Mouse (Mus musculus): ENCODE data around the gene Ripor2.
"Not testable (repeated sequence)": the region's sequence is repeated elsewhere in the genome, so short reads cannot be mapped to it uniquely, and the experiment has no call there.

Gene Ripor2

DNA sequence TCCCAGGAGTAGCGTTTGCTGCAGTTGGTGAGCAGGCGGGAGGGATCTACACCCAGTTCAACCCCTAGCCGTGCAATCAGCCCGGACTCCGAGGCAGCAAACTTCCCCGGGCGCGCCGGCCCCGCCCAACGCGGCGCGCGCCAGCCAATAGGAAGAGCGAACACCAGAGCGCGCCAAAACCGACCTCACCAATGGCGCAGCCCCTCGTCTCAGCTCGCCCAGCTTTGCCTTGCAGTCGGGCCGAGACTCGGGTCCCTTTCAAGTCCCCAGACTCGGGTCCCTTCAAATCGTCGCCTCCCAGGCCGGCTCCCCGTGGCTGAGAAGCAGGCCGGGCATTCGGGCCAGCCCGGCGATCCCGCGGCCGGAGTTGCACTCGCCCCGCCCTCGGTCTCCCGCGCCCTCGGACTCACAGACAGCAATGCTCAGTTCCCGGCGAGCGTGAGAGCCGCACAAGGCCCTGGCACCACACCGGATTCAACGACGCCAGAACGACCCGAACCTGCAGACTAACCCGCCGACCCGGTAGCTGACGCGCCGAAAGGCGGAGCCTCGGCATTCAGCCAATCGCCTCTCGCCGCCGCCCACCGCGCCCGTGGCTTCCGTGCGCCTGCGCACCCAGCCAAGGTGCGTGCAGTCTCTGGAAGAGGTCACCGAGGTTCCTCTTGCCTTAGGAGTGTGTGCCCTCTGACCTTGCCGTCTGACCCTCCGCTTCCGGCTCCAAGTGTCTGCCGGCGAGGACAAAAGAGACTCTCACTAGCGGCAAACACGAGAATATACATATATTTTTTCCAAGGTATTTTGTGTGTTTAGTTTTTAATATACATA, 179.6 kb downstream of the Ripor2 start, which contains the start of gene Gmnn:
TSS of gene Gmnn (minus strand) at position 521 of the 825 bp plus-strand sequence.
- DNase-seq (ENCODE audit: low spot score), result peak; percentile 73

DNA sequence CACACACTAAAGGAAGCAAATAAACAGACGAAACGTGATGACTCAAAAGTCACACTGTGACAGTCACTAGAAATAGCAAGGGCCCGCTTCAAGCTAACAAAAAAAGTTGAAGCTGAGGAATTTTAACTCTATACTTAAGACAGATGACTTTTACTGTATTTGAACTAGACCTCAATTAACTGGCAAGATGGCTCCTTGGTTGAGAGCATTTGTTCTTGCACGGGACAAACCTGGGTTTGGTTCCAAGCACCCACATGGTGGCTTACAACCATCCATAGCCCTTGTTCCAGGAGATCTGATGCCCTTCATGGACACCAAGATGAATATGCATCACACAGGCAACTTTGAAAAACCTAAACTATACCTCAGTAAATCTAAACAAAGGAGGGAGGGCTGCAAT, 180.3 kb downstream of the Ripor2 start:
- no peak for DNase-seq (ENCODE audit: low spot score)

DNA sequence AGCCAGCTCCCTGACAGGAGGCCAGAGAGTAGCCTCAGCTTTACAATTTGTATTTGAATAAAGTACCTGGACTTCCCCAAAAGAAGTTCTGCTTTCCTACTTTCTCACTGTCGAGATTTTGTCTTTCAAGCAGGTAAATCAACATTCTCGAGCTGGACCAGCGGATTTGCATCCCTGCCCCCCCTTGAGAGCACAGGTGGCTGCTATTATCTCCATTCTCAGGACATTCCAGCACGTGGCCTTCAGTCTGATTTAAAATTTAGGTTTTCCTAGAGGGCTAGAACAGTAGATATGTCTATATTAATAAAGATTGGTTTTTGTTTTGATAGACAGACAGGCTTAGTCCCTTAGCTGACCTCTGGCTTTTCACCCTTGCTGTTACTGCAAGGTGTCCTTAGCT, 185.8 kb downstream of the Ripor2 start:
- DNase-seq (ENCODE audit: low spot score), result not testable (repeated sequence)

DNA sequence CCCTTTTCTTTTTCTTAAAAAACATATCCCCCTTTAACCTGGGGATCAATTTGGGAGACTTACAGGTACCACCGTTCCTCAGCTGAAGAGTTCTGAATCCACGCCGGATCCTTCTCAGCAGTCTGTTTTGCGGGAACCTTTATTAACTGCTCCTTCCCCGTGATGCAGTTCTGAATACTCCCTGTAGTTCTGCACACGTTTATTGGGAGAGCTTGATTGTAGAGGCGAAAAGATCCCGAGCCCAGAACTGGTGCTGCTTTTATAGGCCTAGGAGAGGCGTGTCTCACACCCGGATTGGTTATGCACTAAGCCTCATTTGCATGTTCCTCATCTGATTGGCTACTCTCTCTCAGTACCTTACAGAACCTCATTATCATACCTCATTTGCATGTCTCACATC, 189.5 kb downstream of the Ripor2 start:
- not testable (repeated sequence) for DNase-seq (ENCODE audit: low spot score)

DNA sequence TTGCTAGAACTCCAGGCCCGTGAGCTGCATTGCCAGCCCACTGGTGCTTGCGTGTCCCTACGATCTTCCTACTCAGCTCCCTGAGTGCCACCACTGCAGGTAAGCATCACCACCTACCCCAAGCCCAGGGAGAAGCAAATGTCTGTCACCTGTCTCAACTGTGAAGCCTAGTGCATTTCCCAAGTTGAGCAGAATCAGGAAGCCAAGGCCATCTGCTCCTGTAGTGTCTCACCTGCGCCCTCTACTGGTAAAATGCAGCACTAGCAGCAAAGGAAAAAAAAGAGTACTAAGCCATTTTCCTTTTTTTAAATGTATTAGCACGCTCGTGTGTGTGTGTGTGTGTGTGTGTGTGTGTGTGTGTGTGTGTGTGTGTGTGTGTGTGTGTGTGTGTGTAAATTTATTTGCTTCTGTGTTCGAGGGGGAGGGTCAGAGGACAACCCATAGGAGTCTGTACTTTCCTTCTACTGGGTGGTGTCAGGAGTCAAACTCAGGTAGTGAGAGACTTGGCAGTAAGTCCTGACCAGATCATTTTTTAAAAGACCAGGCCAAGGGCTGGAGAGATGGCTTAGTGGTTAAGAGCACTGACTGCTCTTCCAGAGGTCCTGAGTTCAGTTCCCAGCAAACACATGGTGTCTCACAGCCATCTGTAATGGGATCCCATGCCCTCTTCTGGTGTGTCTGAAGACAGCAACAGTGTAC, 194.3 kb downstream of the Ripor2 start:
- DNase-seq (ENCODE audit: low spot score), result peak; percentile 61

DNA sequence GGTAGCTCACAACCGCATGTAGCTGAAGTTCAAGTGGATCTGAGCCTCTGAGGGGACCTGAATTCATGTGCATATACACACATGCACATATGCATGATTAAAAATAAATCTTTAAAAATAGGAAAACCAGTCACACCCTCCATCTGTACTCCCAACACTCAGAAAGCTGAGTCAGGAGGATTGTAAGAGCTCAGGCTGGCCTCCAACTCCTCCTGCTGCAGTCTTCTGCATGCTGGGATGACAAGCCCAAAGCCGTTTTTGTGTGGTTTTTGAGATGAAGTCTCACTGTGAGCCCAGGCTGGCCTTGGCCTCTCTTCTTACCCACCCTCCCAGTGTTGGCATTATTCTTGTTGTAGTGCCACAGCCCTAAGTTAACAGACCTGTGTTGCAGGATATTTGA, 196.0 kb downstream of the Ripor2 start:
- DNase-seq (ENCODE audit: low spot score), result no peak

DNA sequence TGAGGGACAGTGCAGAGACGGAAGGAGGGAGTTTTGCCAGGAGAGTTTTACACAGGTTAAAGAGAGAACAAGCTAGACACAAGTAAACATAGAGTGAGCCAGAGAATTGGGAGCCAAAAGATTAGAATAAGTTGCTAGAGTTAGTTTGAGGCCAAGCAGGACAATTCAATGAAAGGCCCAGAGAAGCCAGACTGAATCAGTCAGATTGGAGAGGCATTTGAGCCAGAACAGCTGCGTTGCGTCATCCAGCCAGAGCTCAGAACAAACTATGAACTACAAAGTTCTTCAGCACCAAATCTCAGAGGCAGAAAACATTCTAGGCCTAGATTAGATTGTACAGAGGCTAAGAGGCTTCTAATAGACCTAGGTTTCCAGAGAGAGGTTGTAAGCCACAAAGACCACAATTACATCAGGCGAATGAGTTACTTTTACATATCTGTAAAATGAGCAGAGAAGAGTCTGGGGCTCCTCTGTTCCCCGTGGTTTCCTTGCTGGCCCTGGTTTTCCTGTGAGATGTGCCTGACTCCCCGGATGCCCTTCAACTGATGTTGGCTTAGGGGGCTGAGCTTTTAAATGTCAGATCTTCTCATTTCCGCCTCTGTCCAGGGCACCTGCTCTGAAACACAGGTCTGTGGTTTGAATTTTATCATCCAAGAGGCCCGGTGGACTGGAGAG, 196.9 kb downstream of the Ripor2 start:
- peak; percentile 47 for DNase-seq (ENCODE audit: low spot score)

DNA sequence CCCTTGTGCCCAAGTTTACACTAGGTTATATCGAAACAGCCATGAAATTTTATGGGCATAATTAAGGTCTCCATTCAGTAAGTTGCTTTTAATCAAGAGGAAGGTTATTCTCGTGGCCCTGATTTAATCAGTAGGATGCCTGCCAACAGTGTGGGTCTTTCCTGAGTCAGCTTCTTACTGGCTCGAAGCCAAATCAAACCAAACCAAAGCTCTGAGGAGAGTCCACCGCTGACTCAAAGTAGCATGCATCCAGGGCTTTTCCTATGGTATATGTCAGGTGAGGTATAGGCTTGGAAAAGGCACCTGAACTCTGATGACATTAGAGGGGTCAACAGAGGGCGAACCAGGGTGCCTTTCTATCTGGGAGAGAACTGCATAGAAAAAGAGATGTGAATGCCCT, 199.9 kb downstream of the Ripor2 start:
- no peak for DNase-seq (ENCODE audit: low spot score)

Data from adipocyte (in vitro differentiated cells).